Mouse (Mus musculus) hindbrain, embryonic 13.5 days (tissue): Measurements from ENCODE around the gene Uaca. TPM values are rescaled to one million over a fixed set of nuclear protein-coding genes. Genes with fewer than 3 reads are reported as not detected.

Experiments used
- ATAC-seq: fragments of 200-750 bp; cut with Nextera tagmentation; 2 replicates; pipeline ENCODE4 v1.8.0; 2017; ENCODE audit warnings: moderate TSS enrichment; ENCODE audit not compliant: low FRiP score
- H3K27ac ChIP-seq: fragments of 300-500 bp; sonication (generic); 2 replicates; pipeline ENCODE4 v1.5.1; 2015; ENCODE audit warnings: inconsistent platforms, mild to moderate bottlenecking, moderate library complexity
- H3K27me3 ChIP-seq: fragments of 300-500 bp; sonication (generic); 2 replicates; pipeline ENCODE4 v1.6.1; 2015; ENCODE audit warnings: mild to moderate bottlenecking, inconsistent platforms
- H3K36me3 ChIP-seq: fragments of 300-500 bp; sonication (generic); 2 replicates; pipeline ENCODE4 v1.6.1; 2015; ENCODE audit warnings: mild to moderate bottlenecking, inconsistent platforms
- H3K4me1 ChIP-seq: fragments of 300-500 bp; sonication (generic); replicated peaks from 2 replicates; pipeline ENCODE4 v1.6.1; 2015; ENCODE audit warnings: inconsistent platforms
- H3K4me2 ChIP-seq: fragments of 300-500 bp; sonication (generic); 2 replicates; pipeline ENCODE4 v1.6.1; 2015; ENCODE audit warnings: inconsistent platforms, mild to moderate bottlenecking, moderate library complexity
- H3K4me3 ChIP-seq: fragments of 300-500 bp; sonication (generic); 2 replicates; pipeline ENCODE4 v1.5.1; 2015; ENCODE audit warnings: mild to moderate bottlenecking, inconsistent platforms
- H3K9ac ChIP-seq: fragments of 300-500 bp; sonication (generic); 2 replicates; pipeline ENCODE4 v1.6.1; 2015; ENCODE audit warnings: mild to moderate bottlenecking, inconsistent platforms
- H3K9me3 ChIP-seq: fragments of 300-500 bp; sonication (generic); 2 replicates; pipeline ENCODE4 v1.6.1; 2016; ENCODE audit warnings: inconsistent platforms
- WGBS: fragments of 180-500 bp; shearing (Covaris S2); methylation state at CpG from one replicate; pipeline ENCODE4 v1.1.7; 2015; 5-methylcytosine and 5-hydroxymethylcytosine counted together
- polyA plus RNA-seq: library from polyadenylated mRNA; unstranded; fragments of >200 nt; fragmentation: Nextera tagmentation; extraction: Ambion mirVana; gene quantifications from 2 replicates; pipeline ENCODE4 v1.2.1, GENCODE M21; 2015

Uaca gene
- polyA plus RNA-seq, 1 experiment from 2014 or later, result 22.5 TPM

- no peak overlapping the region for H3K27ac ChIP-seq
- no peaks in the 10 kb centered on the region for H3K36me3 ChIP-seq
- no peaks in the 10 kb centered on the region for H3K9me3 ChIP-seq
- no peak overlapping the region for H3K9ac ChIP-seq
- 92% methylated on average over 6 of the region's 6 CpGs for WGBS
- no peak for ATAC-seq
- no peaks in the 10 kb centered on the region for H3K27me3 ChIP-seq
- no peak overlapping the region for H3K4me2 ChIP-seq
- no peaks in the 10 kb centered on the region for H3K4me1 ChIP-seq
- no peak overlapping the region for H3K4me3 ChIP-seq
Measured at GRCm38 (mm10) chr9:60822681-60823080, 28.3 kb downstream of the Uaca start.

- WGBS, result 94% methylated on average over 7 of the region's 7 CpGs
- H3K9ac ChIP-seq, result no peak overlapping the region
Measured at GRCm38 (mm10) chr9:60825506-60825905, 31.2 kb downstream of the Uaca start.

GRCm38 (mm10) chr9:60826759-60827158 is 32.4 kb downstream of the Uaca start:
- H3K36me3 ChIP-seq, result no peaks in the 10 kb centered on the region
- H3K9me3 ChIP-seq, result no peaks in the 10 kb centered on the region
- WGBS, result 77% methylated on average over 7 of the region's 7 CpGs
- no peak overlapping the region for H3K4me3 ChIP-seq
- H3K4me2 ChIP-seq, result no peak overlapping the region
- H3K27me3 ChIP-seq, result no peaks in the 10 kb centered on the region
- no peak overlapping the region for H3K27ac ChIP-seq
- no peak overlapping the region for H3K9ac ChIP-seq
- 0 out of 2 replicates have a peak, but pooled peaks cover 5% of the 10 kb centered on the region for H3K4me1 ChIP-seq
- ATAC-seq, result no peak

More at GRCm38 (mm10) chr9:60825506-60825905, 31.2 kb downstream of the Uaca start:
- no peak overlapping the region for H3K4me2 ChIP-seq
- H3K36me3 ChIP-seq, result no peaks in the 10 kb centered on the region
- H3K27me3 ChIP-seq, result no peaks in the 10 kb centered on the region
- no peak for ATAC-seq
- no peak overlapping the region for H3K27ac ChIP-seq
- H3K4me1 ChIP-seq, result 0 out of 2 replicates have a peak, but pooled peaks cover 5% of the 10 kb centered on the region
- H3K9me3 ChIP-seq, result no peaks in the 10 kb centered on the region
- H3K4me3 ChIP-seq, result no peak overlapping the region

- H3K4me1 ChIP-seq, result 0 out of 2 replicates have a peak, but pooled peaks cover 5% of the 10 kb centered on the region
- H3K4me3 ChIP-seq, result no peak overlapping the region
- H3K36me3 ChIP-seq, result no peaks in the 10 kb centered on the region
- WGBS, result 82% methylated on average over 2 of the region's 2 CpGs
- no peaks in the 10 kb centered on the region for H3K9me3 ChIP-seq
- H3K27me3 ChIP-seq, result no peaks in the 10 kb centered on the region
- H3K9ac ChIP-seq, result no peak overlapping the region
- no peak overlapping the region for H3K27ac ChIP-seq
- ATAC-seq, result no peak
- no peak overlapping the region for H3K4me2 ChIP-seq
Measured at GRCm38 (mm10) chr9:60828196-60828595, 33.9 kb downstream of the Uaca start.

- no peak overlapping the region for H3K27ac ChIP-seq
- H3K27me3 ChIP-seq, result no peaks in the 10 kb centered on the region
- ATAC-seq, result no peak
- 67% methylated on average over 4 of the region's 4 CpGs for WGBS
- H3K9ac ChIP-seq, result no peak overlapping the region
- no peak overlapping the region for H3K4me2 ChIP-seq
- 0 out of 2 replicates have a peak, but pooled peaks cover 5% of the 10 kb centered on the region for H3K4me1 ChIP-seq
- H3K9me3 ChIP-seq, result no peaks in the 10 kb centered on the region
- H3K4me3 ChIP-seq, result no peak overlapping the region
- no peaks in the 10 kb centered on the region for H3K36me3 ChIP-seq
Measured at GRCm38 (mm10) chr9:60829610-60830009, 35.3 kb downstream of the Uaca start.

DNA sequence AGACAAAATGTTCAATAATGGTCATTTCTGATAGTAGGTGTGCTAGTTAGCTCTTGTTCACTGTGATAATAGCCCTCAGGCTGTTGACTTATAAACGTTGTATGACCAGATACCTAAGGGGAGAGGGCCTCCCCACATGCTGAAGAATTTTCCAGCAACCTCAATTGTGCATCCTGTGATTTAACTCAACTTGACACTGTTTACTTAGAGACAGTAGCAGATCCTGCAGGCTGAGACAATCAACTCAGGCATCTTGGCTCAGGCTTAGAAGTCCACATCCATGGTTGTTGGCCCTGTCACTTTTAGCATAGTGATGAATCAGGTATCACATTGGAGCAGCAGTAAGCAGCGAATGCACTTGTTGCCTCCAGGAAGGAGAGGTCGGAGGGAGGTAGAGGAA is 35.7 kb downstream of the Uaca start:
- no peak overlapping the region for H3K9ac ChIP-seq
- H3K27ac ChIP-seq, result no peak overlapping the region
- no peaks in the 10 kb centered on the region for H3K36me3 ChIP-seq
- H3K9me3 ChIP-seq, result no peaks in the 10 kb centered on the region
- 85% methylated on average over 3 of the region's 3 CpGs for WGBS
- no peak overlapping the region for H3K4me2 ChIP-seq
- H3K27me3 ChIP-seq, result no peaks in the 10 kb centered on the region
- H3K4me3 ChIP-seq, result no peak overlapping the region
- 0 out of 2 replicates have a peak, but pooled peaks cover 5% of the 10 kb centered on the region for H3K4me1 ChIP-seq
- no peak for ATAC-seq

DNA sequence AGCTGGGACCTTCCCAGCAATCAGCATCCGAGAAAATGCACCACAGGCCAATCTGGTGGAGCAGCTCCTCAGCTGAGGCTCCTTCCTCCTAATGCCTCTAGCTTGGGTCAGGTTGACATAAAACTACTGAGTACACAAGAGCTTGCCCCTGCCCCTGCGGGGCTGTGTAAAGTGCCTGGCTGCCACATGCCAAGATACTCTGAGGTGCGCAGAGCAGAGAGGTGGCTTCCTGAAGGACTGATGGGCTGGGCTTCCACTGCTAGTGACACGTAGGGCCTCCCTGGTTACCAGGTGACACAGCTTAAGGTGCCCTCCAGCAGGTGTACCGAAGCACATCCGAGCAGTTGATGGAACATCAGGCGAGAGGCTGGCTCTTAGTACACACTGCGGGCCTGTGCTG is 37.9 kb downstream of the Uaca start:
- Histone ChIP-seq H3K9me3 (no peaks in the 10 kb centered on the region), H3K27ac (no peak overlapping the region), H3K4me3 (no peak overlapping the region), H3K4me1 (peaks cover 11% of the 10 kb centered on the region), H3K27me3 (no peaks in the 10 kb centered on the region), H3K4me2 (no peak overlapping the region), H3K36me3 (no peaks in the 10 kb centered on the region), H3K9ac (no peak overlapping the region)
- no peak for ATAC-seq
- WGBS, result 97% methylated on average over 8 of the region's 8 CpGs

DNA sequence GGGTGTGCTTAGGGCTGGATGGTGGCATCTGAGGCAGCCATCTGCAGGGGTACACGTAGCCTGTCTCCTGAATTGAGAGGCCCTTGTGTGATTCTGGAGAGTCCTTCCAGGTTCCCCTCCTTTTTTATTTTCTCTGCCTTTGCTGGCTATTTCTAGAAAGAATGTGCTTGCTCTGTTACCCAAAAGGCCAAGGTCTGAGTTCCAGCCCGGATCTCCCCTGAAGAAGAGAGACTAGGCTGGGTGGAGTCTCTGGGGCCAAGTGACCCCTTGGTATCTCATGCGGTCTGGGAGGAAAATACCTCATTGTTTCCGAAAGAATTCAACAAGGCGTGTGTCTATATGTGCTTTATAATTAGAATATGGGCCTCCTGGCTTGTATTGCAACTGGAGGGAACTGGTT is 41.8 kb downstream of the Uaca start:
- Histone ChIP-seq H3K4me1 (peaks cover 27% of the 10 kb centered on the region), H3K4me2 (no peak overlapping the region), H3K27me3 (no peaks in the 10 kb centered on the region), H3K27ac (no peak overlapping the region; the same call in 1 of the 2 replicates), H3K9ac (no peak overlapping the region), H3K4me3 (no peak overlapping the region), H3K36me3 (no peaks in the 10 kb centered on the region), H3K9me3 (no peaks in the 10 kb centered on the region)
- WGBS, result 56% methylated on average over 5 of the region's 5 CpGs
- ATAC-seq, result no peak

GRCm38 (mm10) chr9:60837078-60837448 is 42.7 kb downstream of the Uaca start:
- ATAC-seq, result no peak
- 0 out of 2 replicates have a peak overlapping the region, but pooled peaks have one; percentile 68 for H3K27ac ChIP-seq

DNA sequence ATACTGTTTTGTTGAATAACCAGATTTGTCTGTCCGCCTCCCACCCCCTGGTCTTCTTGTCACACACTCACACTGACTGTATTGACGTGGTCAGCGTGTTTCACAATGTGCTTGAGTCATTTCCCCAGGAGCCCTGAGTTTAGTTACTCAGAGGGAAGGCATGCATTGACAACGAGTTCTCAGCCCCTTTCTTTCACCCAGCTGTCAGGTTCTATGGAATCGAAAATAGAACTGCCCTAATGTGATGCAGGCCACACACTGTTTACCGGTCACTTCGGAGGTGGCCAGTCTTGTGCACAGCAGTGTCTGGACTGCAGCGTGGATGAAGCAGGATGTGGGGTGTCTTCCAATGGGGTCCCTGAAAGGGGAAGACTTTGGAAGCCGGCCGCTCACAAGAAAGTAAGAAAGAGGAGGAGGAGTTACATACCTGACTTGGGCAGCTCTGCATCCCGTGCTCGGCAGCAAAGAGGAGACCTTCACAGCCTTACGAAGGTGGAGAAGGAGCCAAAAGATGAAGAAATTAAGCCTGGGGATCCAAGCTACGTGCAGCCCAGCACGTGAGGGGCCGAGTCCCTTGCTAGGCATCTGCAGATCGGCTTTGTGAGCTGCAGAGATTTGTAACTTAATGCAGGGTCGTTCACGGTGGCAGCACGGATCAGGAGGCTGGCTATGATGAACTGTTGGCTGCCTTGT is 43.3 kb downstream of the Uaca start:
- Histone ChIP-seq H3K4me1 (peaks cover 29% of the 10 kb centered on the region), H3K27ac (peak overlapping the region; percentile 68), H3K9me3 (no peaks in the 10 kb centered on the region), H3K9ac (peak overlapping the region; percentile 62), H3K4me2 (peak overlapping the region; percentile 53), H3K4me3 (peak overlapping the region; percentile 29), H3K36me3 (no peaks in the 10 kb centered on the region), H3K27me3 (no peaks in the 10 kb centered on the region)
- 0 out of 2 replicates have a peak, but pooled peaks have one; percentile 13 for ATAC-seq
- whole genome bisulfite sequencing, result 4% methylated on average over 20 of the region's 20 CpGs

More at GRCm38 (mm10) chr9:60837078-60837448, 42.7 kb downstream of the Uaca start:
- Histone ChIP-seq H3K9me3 (no peaks in the 10 kb centered on the region), H3K4me2 (peak overlapping the region; percentile 53), H3K4me1 (peaks cover 29% of the 10 kb centered on the region), H3K36me3 (no peaks in the 10 kb centered on the region), H3K4me3 (no peak overlapping the region), H3K27me3 (no peaks in the 10 kb centered on the region), H3K9ac (no peak overlapping the region)
- WGBS, result 53% methylated on average over 4 of the region's 4 CpGs

DNA sequence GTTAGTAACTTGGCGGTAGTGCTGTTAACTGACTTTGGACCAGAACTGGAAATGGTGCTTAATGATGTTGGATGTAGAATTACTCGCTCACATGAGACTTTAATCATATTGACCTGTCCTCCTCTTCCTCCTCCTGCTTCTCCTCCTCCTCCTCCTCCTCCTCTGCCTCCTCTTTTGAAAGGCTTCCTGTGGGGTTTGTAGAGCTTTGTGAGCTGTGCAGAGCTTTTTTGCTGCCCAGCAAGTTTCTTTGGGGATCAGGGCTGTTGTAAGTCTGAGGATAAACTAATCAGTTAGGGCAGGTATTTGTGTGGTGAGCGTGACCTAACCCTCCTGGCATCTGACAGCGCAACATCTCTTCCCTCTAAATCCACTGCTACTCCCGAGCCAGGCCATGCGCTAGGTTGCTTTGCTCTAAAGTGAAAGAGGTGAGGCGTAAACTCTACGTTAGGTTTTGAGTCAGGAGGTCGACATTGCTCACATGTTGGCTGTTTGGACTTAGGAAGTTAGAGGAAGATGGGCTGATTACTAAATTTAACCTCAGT is 44.1 kb downstream of the Uaca start:
- H3K9me3 ChIP-seq, result no peaks in the 10 kb centered on the region
- WGBS, result 40% methylated on average over 9 of the region's 9 CpGs
- ATAC-seq, result no peak
- H3K4me1 ChIP-seq, result peaks cover 29% of the 10 kb centered on the region
- peak overlapping the region; percentile 53 for H3K4me2 ChIP-seq
- H3K4me3 ChIP-seq, result peak overlapping the region; percentile 29; the same call in 1 of the 2 replicates
- no peaks in the 10 kb centered on the region for H3K27me3 ChIP-seq
- 0 out of 2 replicates have a peak overlapping the region, but pooled peaks have one; percentile 62 for H3K9ac ChIP-seq
- H3K27ac ChIP-seq, result 0 out of 2 replicates have a peak overlapping the region, but pooled peaks have one; percentile 46
- no peaks in the 10 kb centered on the region for H3K36me3 ChIP-seq

- ATAC-seq, result no peak
- 60% methylated on average over 5 of the region's 5 CpGs for WGBS
- Histone ChIP-seq H3K4me1 (peaks cover 34% of the 10 kb centered on the region), H3K9me3 (no peaks in the 10 kb centered on the region), H3K27me3 (no peaks in the 10 kb centered on the region), H3K4me3 (no peak overlapping the region), H3K4me2 (no peak overlapping the region), H3K9ac (no peak overlapping the region), H3K27ac (no peak overlapping the region), H3K36me3 (no peaks in the 10 kb centered on the region)
Measured at GRCm38 (mm10) chr9:60841393-60841792, 47.1 kb downstream of the Uaca start.
